Mouse (Mus musculus): ENCODE results near the gene Cmtm6. TPM values are rescaled to one million over a fixed set of nuclear protein-coding genes. Genes with fewer than 3 reads are reported as not detected.
"Not testable (repeated sequence)": the region's sequence is repeated elsewhere in the genome, so short reads cannot be mapped to it uniquely, and the experiment has no call there.

Cmtm6 gene
- total RNA-seq, 2 experiments from 2014 or later = 25.9 to 28.1 TPM

- not testable (repeated sequence) for DNase-seq (ENCODE audit: low spot score in 2 of 2)
Observed at GRCm38 (mm10) chr9:114728432-114728831, 2.5 kb upstream of the Cmtm6 start.

GRCm38 (mm10) chr9:114729911-114730805 lies 758 bp upstream of the Cmtm6 start:
- DNase-seq (ENCODE audit: low spot score in 2 of 2) = no peak

- no peak for DNase-seq (ENCODE audit: low spot score in 2 of 2)
Observed at GRCm38 (mm10) chr9:114731871-114732682, 1.2 kb downstream of the Cmtm6 start.

GRCm38 (mm10) chr9:114733238-114733637 lies 2.3 kb downstream of the Cmtm6 start:
- DNase-seq (ENCODE audit: low spot score in 2 of 2) = no peak

- no peak for DNase-seq (ENCODE audit: low spot score in 2 of 2)
Observed at GRCm38 (mm10) chr9:114736442-114736841, 5.5 kb downstream of the Cmtm6 start.

- no peak for DNase-seq (ENCODE audit: low spot score in 2 of 2)
Observed at GRCm38 (mm10) chr9:114740336-114740735, 9.4 kb downstream of the Cmtm6 start.

- no peak for DNase-seq (ENCODE audit: low spot score in 2 of 2)
Observed at GRCm38 (mm10) chr9:114742731-114743130, 11.8 kb downstream of the Cmtm6 start.

GRCm38 (mm10) chr9:114745163-114745562 lies 14.2 kb downstream of the Cmtm6 start:
- no peak for DNase-seq (ENCODE audit: low spot score in 2 of 2)

- no peak for DNase-seq (ENCODE audit: low spot score in 2 of 2)
Observed at GRCm38 (mm10) chr9:114745654-114746053, 14.7 kb downstream of the Cmtm6 start.

GRCm38 (mm10) chr9:114747012-114747411 lies 16.1 kb downstream of the Cmtm6 start:
- no peak for DNase-seq (ENCODE audit: low spot score in 2 of 2)

- no peak for DNase-seq (ENCODE audit: low spot score in 2 of 2)
Observed at GRCm38 (mm10) chr9:114747466-114747865, 16.6 kb downstream of the Cmtm6 start.

- no peak for DNase-seq (ENCODE audit: low spot score in 2 of 2)
Observed at GRCm38 (mm10) chr9:114751582-114751981, 20.7 kb downstream of the Cmtm6 start.

GRCm38 (mm10) chr9:114752311-114752710 lies 21.4 kb downstream of the Cmtm6 start:
- no peak for DNase-seq (ENCODE audit: low spot score in 2 of 2)

GRCm38 (mm10) chr9:114752863-114753484 lies 22.1 kb downstream of the Cmtm6 start:
- DNase-seq (ENCODE audit: low spot score in 2 of 2) = peak; percentile 88 to 90

GRCm38 (mm10) chr9:114758272-114758671 lies 27.4 kb downstream of the Cmtm6 start:
- no peak for DNase-seq (ENCODE audit: low spot score in 2 of 2)

GRCm38 (mm10) chr9:114758801-114759200 lies 27.9 kb downstream of the Cmtm6 start:
- DNase-seq (ENCODE audit: low spot score in 2 of 2) = no peak

GRCm38 (mm10) chr9:114759886-114760285 lies 29.0 kb downstream of the Cmtm6 start:
- DNase-seq (ENCODE audit: low spot score in 2 of 2) = no peak

GRCm38 (mm10) chr9:114760353-114760752 lies 29.4 kb downstream of the Cmtm6 start:
- no peak for DNase-seq (ENCODE audit: low spot score in 2 of 2)

- no peak for DNase-seq (ENCODE audit: low spot score in 2 of 2)
Observed at GRCm38 (mm10) chr9:114761848-114762247, 30.9 kb downstream of the Cmtm6 start.

GRCm38 (mm10) chr9:114763341-114763740 lies 32.4 kb downstream of the Cmtm6 start:
- no peak for DNase-seq (ENCODE audit: low spot score in 2 of 2)

GRCm38 (mm10) chr9:114767030-114767429 lies 36.1 kb downstream of the Cmtm6 start:
- DNase-seq (ENCODE audit: low spot score in 2 of 2) = peak; percentile 60 to 78

GRCm38 (mm10) chr9:114767507-114767906 lies 36.6 kb downstream of the Cmtm6 start:
- no peak for DNase-seq (ENCODE audit: low spot score in 2 of 2)
